Mouse (Mus musculus): ENCODE results near the gene Tbl1x.
"Not testable (repeated sequence)": the region's sequence is repeated elsewhere in the genome, so short reads cannot be mapped to it uniquely, and the experiment has no call there.

Gene Tbl1x

GRCm38 (mm10) chrX:77510371-77511300, at the start of gene Tbl1x:
Gene Tbl1x, plus strand, starts transcription at chrX:77511013.
- peak; percentile 87 to 92 for DNase-seq

DNA sequence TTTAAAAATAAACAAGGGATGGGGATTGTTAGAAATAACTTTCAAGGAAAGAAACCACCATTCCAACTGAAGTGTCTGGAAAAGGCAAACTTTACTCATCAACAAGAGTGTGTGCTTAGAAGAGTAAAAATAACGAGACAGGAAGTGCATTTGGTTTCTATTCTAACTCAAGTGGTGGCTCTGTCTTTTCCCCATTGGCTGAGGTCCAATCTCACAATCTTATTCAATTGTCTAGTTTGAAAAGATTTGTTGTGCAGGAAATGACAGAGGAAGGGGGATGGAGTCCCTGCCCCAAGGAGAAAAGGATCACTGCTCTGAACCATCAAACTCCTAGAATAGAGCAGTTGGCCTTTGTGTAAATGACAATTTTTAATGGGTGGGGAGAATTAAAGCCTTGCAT, 41.6 kb upstream of the Tbl1x start:
- no peak for DNase-seq

- no peak for DNase-seq
These were observed 38.0 kb upstream of the Tbl1x start for GRCm38 (mm10) chrX:77472858-77473257.

DNA sequence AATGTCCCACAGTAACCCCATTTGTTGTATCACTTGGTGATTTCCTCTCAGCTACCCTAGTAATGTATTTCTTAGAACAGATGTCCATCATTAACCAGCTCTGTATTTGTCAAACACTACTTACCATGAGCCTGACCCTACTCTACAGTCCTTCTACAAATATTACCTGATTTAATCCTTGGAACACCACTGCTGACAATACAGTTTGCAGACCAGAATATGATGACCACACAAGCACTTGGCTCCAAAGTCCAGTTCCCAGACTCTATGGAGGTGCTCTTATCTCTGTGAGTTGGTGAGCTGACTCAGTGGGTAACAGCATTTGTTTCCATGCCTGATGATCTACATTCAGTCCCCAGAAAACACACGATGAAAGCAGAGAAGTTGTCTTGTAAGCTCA, 37.3 kb upstream of the Tbl1x start:
- DNase-seq: no peak

DNA sequence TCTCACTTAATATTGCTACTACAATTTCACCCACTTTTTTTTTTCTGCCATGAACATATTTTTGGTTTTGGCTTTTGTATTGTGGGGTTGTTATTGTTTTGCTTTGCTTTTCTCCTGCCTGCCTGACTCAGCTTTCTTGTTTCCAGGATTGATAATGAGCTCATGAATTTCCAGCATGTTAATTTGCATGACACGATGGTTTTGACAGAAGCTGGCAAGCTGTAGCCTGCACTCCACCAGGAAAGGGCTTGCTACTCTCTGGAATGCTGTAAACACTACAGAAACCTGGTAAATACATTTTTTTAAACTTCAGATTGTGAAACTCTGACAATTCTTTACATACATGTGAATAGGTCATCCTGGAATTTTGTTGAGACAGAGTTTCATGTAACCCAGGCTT, 36.3 kb upstream of the Tbl1x start:
- DNase-seq: no peak

- DNase-seq: no peak
These were observed 33.3 kb upstream of the Tbl1x start for GRCm38 (mm10) chrX:77477526-77477925.

DNA sequence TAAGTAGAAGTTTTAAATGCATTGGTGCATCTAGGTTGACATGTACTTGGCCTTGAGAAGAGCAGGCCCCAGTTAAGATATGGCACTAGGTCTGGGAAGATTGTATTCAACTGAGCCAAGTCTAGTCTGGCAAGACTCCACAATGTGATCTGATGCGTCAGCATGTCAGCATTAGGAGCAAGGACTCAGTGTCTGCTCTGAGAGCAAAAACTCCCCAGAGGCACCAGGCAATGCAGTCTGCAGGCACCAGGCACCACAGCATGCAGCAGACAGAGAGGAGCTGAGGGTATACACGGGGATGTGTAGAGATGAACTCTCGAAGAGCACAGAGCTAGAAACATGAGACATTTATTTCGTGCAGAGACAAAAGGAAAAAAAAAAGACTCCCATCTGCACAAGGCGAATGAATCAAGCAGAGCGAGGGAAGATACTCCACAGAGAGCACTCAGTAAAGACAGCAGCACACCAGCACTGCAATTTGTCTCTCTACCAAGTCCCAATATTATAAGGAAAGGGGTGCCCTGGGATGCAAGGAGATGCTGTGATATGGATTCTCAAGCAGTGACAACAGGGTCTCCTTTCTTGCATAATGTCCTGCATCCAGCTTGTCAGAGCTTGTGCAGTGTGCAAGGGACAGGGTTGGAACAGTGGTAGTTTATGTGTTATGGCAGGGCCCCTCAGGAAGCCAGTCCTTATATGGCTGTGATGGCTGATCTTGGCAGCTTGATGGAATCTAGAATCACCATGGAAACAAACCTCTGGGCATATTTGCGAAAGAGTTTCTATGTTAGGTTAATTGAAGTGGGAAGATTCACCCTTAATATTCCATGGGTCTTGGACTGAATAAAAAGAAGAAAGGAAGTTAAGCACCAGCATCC, 22.7 kb upstream of the Tbl1x start:
- peak in 1 of 2 experiments; percentile 2 for DNase-seq

- no peak for DNase-seq
These were observed 20.7 kb upstream of the Tbl1x start for GRCm38 (mm10) chrX:77490127-77490526.

- DNase-seq: peak; percentile 81 to 89
These were observed 1.7 kb upstream of the Tbl1x start for GRCm38 (mm10) chrX:77509149-77509548.

- DNase-seq: peak; percentile 5 to 32
These were observed 1.0 kb upstream of the Tbl1x start for GRCm38 (mm10) chrX:77509776-77510175.

DNA sequence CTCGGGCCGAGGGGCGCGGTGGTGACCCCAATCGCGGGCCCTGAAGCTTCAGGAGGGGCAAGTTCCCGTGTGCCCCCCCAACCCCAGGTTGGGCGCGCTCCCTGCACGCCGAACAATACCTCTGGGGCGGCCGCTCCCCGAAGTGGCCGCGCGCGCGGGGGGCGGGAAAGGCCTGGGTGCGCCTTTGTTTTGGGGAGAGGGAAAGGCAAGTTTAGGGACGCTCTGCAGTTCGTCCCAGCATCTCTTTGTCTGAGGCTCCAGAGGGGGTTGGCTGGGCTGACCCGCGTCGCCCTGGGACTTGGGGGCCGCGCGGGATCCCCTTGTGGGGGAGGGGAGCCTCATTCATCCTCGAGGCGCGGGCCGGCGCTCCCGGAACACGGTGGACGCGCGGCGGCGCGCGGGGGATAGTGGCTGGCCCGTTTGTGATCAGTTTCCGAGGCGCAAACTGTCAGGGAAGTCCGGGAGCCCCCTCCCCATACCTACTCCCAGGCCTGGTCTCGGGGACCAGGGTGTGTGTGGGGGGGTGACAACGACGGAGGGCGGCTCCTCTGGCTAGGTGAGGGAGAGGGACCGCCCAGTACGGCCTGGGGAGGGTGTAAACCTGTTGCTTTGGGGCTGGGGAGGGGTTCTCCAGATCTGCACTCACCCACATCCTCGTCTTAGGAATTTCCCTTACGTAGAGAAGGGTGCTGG, 634 bp downstream of the Tbl1x start:
- peak; percentile 50 to 66 for DNase-seq

DNA sequence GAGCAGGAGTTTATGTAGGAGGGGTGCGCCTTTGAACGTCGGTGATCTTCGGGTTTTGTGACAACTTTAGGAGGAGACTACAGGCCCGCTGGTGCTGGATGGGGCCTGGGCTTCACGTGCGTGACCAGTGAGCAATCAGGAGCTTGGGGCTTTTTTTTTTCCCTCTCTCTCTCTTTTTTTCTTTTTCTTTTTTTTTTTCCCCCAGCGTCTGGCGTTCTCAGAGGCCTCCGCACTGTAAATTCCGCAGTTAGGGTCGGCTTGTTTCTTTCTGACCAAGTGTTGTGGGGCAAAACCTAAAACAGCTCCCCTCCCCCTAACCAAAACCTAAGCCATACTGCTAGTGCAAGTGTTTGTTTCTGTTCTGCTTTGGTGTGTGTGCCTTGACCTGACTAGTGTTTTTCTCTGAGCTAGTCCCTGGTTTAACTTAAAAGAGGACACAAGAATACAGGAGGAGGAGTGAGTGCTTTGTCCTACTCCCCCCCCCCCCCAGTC, 1.2 kb downstream of the Tbl1x start:
- DNase-seq: no peak

DNA sequence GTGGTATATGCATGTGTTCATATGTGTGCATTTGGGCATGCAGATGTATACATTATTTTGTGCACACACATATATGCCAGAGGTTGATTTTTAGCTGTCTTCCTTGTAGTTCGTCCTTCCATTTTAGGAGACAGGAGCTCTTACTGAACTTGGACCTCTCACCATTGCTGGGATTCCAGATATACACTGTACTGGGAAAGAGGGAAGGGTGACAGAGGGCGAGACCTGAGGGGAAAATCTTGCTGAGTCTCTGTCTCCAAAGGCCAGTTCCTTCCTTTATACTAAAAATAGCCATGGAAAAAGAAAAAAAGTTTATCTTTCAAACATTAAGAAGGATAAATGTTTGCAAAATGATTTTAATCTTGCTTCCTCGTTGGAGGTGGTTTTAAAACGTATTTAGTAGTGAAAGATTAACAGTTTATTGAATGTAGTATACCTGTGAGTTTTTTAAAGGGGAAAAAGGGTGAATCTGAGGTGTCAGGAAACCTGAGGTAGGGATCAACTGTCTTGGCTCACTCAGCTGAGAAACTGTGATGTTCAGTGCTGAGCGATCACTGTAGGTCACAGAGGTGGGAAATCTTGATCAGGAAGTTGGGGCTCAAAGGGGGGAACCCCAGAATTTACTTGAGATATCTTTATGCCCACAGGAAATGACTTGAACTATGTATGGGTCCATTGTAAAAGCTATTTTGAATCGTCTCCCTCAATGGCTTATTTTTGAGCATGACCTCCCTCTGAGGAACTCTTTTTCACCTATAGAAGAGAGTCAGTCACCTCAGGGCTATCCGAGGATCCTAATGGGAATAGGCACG, 6.7 kb downstream of the Tbl1x start:
- DNase-seq: no peak

- no peak for DNase-seq
These were observed 8.1 kb downstream of the Tbl1x start for GRCm38 (mm10) chrX:77518929-77519328.

GRCm38 (mm10) chrX:77522842-77523375, 12.1 kb downstream of the Tbl1x start:
- no peak for DNase-seq

GRCm38 (mm10) chrX:77525179-77525578, 14.4 kb downstream of the Tbl1x start:
- no peak for DNase-seq

GRCm38 (mm10) chrX:77528401-77528800, 17.6 kb downstream of the Tbl1x start:
- DNase-seq: no peak

DNA sequence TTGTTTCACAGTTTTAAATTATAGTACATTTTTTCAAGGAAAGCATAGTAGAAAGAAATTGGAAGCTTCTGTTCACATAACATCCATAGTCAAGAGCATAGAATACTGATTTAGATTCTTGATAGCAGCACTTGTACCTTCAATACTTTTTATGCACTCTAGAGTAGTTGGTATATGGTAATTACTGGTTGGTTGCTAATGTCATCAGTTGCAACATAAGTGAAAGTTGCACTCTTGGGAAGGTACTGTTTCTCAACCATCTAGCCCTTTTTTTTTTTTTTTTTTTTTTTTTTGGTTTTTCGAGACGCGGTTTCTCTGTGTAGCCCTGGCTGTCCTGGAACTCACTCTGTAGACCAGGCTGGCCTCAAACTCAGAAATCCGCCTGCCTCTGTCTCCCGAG, 20.2 kb downstream of the Tbl1x start:
- no peak for DNase-seq

DNA sequence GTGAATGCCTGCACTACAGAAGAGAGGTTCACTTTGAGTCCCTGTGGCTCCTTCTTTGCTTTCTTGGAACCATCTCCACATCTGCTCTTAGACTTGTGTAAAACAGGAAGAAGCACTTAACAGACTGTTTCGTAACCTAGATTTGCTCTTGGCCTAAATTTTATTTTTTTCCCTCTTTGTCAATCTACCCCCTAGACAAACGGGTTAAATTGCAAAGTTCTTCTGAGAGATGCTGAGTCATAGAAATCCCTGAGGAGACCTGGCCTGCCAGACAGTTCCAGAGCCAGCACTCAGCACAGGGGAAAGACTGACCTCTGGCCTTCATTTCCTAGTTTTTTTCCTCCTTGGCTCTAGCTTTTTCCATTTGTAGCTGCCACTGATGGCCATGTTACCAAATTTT, 23.1 kb downstream of the Tbl1x start:
- no peak for DNase-seq

- DNase-seq: not testable (repeated sequence)
These were observed 29.0 kb downstream of the Tbl1x start for GRCm38 (mm10) chrX:77539770-77540169.

DNA sequence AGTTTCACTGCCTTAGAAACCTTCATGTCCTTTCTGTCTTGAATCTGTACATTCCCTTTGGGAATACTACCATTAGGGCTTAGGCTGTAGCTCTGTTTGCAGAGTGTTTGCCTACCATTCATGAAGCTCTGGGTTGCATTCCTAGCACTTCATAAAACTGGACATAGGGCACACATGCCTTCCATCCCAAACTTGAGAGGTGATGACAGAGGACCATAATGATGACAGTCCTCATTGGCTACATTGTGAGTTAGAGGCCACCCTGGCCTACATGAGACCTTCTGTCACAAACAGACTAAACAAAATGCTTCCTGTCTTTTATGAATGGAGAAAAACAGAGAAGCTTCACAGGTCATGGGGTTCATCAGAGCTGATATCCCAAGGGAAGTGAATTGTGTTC, 33.2 kb downstream of the Tbl1x start:
- no peak for DNase-seq

DNA sequence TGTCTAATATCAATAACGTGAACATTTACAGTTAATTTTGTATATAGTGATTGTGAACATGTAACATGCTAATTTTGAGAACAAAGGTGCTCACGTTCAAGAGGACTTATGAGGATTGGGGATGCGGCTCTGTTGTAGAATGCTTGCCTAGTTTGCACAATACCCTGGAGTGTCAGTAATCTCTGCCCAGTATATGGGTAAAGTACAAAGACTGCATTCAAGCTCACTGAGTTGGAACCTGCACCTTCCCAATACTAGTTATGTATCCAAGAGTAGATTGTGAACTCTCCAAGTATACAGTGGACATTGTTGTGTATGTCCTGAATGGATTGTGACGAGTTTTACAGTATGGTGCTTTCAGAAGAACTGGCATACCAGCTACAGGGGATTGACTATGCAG, 33.7 kb downstream of the Tbl1x start:
- no peak for DNase-seq

Data from kidney, postnatal 4 days (tissue).